Mouse (Mus musculus) embryonic facial prominence, embryonic 10.5 days (tissue): ENCODE results near the gene Tnr. TPM values are rescaled to one million over a fixed set of nuclear protein-coding genes. Genes with fewer than 3 reads are reported as not detected.

ENCODE experiments used
- DNase-seq: peaks from one replicate; pipeline ENCODE4 v3.0.0-alpha.2; 2017; ENCODE audit warnings: low spot score
- H3K27ac ChIP-seq: fragments of 300-500 bp; sonication (generic); replicated peaks from 2 replicates; pipeline ENCODE4 v1.5.1; 2016; ENCODE audit warnings: mild to moderate bottlenecking
- H3K27me3 ChIP-seq: fragments of 300-500 bp; sonication (generic); replicated peaks from 2 replicates; pipeline ENCODE4 v1.6.1; 2016; ENCODE audit warnings: low read depth, mild to moderate bottlenecking; ENCODE audit not compliant: poor library complexity, severe bottlenecking
- H3K36me3 ChIP-seq: fragments of 300-500 bp; sonication (generic); replicated peaks from 2 replicates; pipeline ENCODE4 v1.6.1; 2016; ENCODE audit warnings: mild to moderate bottlenecking, moderate library complexity
- H3K4me1 ChIP-seq: fragments of 300-500 bp; sonication (generic); 2 replicates; pipeline ENCODE4 v1.6.1; 2016
- H3K4me3 ChIP-seq: fragments of 300-500 bp; sonication (generic); 2 replicates; pipeline ENCODE4 v1.5.1; 2016; ENCODE audit warnings: mild to moderate bottlenecking, moderate library complexity
- H3K9me3 ChIP-seq: fragments of 300-500 bp; sonication (generic); 2 replicates; pipeline ENCODE4 v1.6.1; 2016; ENCODE audit warnings: mild to moderate bottlenecking
- WGBS: fragments of 180-500 bp; shearing (Covaris S2); methylation state at CpG from one replicate; pipeline ENCODE4 v1.1.7; 2016; 5-methylcytosine and 5-hydroxymethylcytosine counted together
- polyA plus RNA-seq: library from polyadenylated mRNA; unstranded; fragments of >200 nt; fragmentation: Nextera tagmentation; extraction: Ambion mirVana; gene quantifications from 2 replicates; pipeline ENCODE4 v1.2.1, GENCODE M21; 2016

Tnr gene
- polyA plus RNA-seq, result 0.19 TPM in 2 replicates

- peaks cover 10% of the 10 kb centered on the region for H3K4me1 ChIP-seq
- peak within 1 kb of the TSS; percentile 35 for H3K4me3 ChIP-seq
- peaks cover 12% of the 10 kb centered on the region for H3K27me3 ChIP-seq
- no peaks in the 10 kb centered on the region for H3K9me3 ChIP-seq
- WGBS, result 2% methylated on average over 8 of the region's 8 CpGs
- H3K36me3 ChIP-seq, result no peaks in the 10 kb centered on the region
- DNase-seq, result peak; percentile 44
- no peak within 1 kb of the TSS for H3K27ac ChIP-seq
Observed at GRCm38 (mm10) chr1:159523578-159523977, at the start of gene Tnr. Tnr (plus strand) TSS chr1:159523769.

GRCm38 (mm10) chr1:159489853-159490435 is 33.6 kb upstream of the Tnr start:
- Histone ChIP-seq H3K4me1 (no peaks in the 10 kb centered on the region), H3K27me3 (no peaks in the 10 kb centered on the region), H3K9me3 (no peaks in the 10 kb centered on the region), H3K36me3 (no peaks in the 10 kb centered on the region), H3K4me3 (no peak overlapping the region), H3K27ac (no peak overlapping the region)
- no peak for DNase-seq
- WGBS, result 81% methylated on average over 4 of the region's 4 CpGs

- no peaks in the 10 kb centered on the region for H3K27me3 ChIP-seq
- 84% methylated on average over 4 of the region's 4 CpGs for WGBS
- H3K27ac ChIP-seq, result no peak overlapping the region
- H3K4me1 ChIP-seq, result no peaks in the 10 kb centered on the region
- H3K4me3 ChIP-seq, result no peak overlapping the region
- no peaks in the 10 kb centered on the region for H3K9me3 ChIP-seq
- DNase-seq, result no peak
- no peaks in the 10 kb centered on the region for H3K36me3 ChIP-seq
Observed at GRCm38 (mm10) chr1:159492536-159492935, 31.0 kb upstream of the Tnr start.

GRCm38 (mm10) chr1:159493720-159494499 is 29.7 kb upstream of the Tnr start:
- no peaks in the 10 kb centered on the region for H3K36me3 ChIP-seq
- no peak for DNase-seq
- H3K4me1 ChIP-seq, result no peaks in the 10 kb centered on the region
- no peak overlapping the region for H3K4me3 ChIP-seq
- H3K27me3 ChIP-seq, result no peaks in the 10 kb centered on the region
- WGBS, result 80% methylated on average over 5 of the region's 5 CpGs
- no peak overlapping the region for H3K27ac ChIP-seq
- no peaks in the 10 kb centered on the region for H3K9me3 ChIP-seq

GRCm38 (mm10) chr1:159498236-159498635 is 25.3 kb upstream of the Tnr start:
- WGBS, result 90% methylated on average over 2 of the region's 2 CpGs
- Histone ChIP-seq H3K27ac (no peak overlapping the region), H3K4me3 (no peak overlapping the region), H3K4me1 (no peaks in the 10 kb centered on the region), H3K27me3 (no peaks in the 10 kb centered on the region), H3K36me3 (no peaks in the 10 kb centered on the region), H3K9me3 (no peaks in the 10 kb centered on the region)
- DNase-seq, result no peak

- no peak for DNase-seq
- no peaks in the 10 kb centered on the region for H3K9me3 ChIP-seq
Observed at GRCm38 (mm10) chr1:159499806-159500460, 23.6 kb upstream of the Tnr start.

GRCm38 (mm10) chr1:159501911-159502310 is 21.7 kb upstream of the Tnr start:
- H3K27me3 ChIP-seq, result no peaks in the 10 kb centered on the region
- no peak overlapping the region for H3K27ac ChIP-seq
- DNase-seq, result no peak
- H3K4me1 ChIP-seq, result no peaks in the 10 kb centered on the region
- H3K9me3 ChIP-seq, result no peaks in the 10 kb centered on the region
- no peaks in the 10 kb centered on the region for H3K36me3 ChIP-seq
- 88% methylated on average over 4 of the region's 4 CpGs for WGBS
- no peak overlapping the region for H3K4me3 ChIP-seq

More at GRCm38 (mm10) chr1:159499806-159500460, 23.6 kb upstream of the Tnr start:
- WGBS, result 81% methylated on average over 4 of the region's 4 CpGs
- H3K27me3 ChIP-seq, result no peaks in the 10 kb centered on the region
- no peak overlapping the region for H3K27ac ChIP-seq
- no peak overlapping the region for H3K4me3 ChIP-seq
- no peaks in the 10 kb centered on the region for H3K36me3 ChIP-seq
- H3K4me1 ChIP-seq, result no peaks in the 10 kb centered on the region

- H3K4me3 ChIP-seq, result no peak overlapping the region
- 77% methylated on average over 3 of the region's 3 CpGs for WGBS
- no peaks in the 10 kb centered on the region for H3K36me3 ChIP-seq
- H3K27ac ChIP-seq, result no peak overlapping the region
- H3K4me1 ChIP-seq, result no peaks in the 10 kb centered on the region
- no peaks in the 10 kb centered on the region for H3K9me3 ChIP-seq
- no peaks in the 10 kb centered on the region for H3K27me3 ChIP-seq
- no peak for DNase-seq
Observed at GRCm38 (mm10) chr1:159510667-159511066, 12.9 kb upstream of the Tnr start.

GRCm38 (mm10) chr1:159517647-159518046 is 5.9 kb upstream of the Tnr start:
- no peak for DNase-seq
- no peaks in the 10 kb centered on the region for H3K9me3 ChIP-seq
- WGBS, result 51% methylated on average over 4 of the region's 4 CpGs
- H3K4me3 ChIP-seq, result no peak overlapping the region
- H3K4me1 ChIP-seq, result no peaks in the 10 kb centered on the region
- H3K36me3 ChIP-seq, result no peaks in the 10 kb centered on the region
- no peaks in the 10 kb centered on the region for H3K27me3 ChIP-seq
- H3K27ac ChIP-seq, result no peak overlapping the region

- Histone ChIP-seq H3K4me3 (no peak overlapping the region), H3K4me1 (peaks cover 5% of the 10 kb centered on the region), H3K27me3 (no peaks in the 10 kb centered on the region), H3K27ac (no peak overlapping the region), H3K9me3 (no peaks in the 10 kb centered on the region), H3K36me3 (no peaks in the 10 kb centered on the region)
- DNase-seq, result no peak
- 78% methylated on average over 1 of the region's 1 CpGs for WGBS
Observed at GRCm38 (mm10) chr1:159519206-159519605, 4.4 kb upstream of the Tnr start.

GRCm38 (mm10) chr1:159523069-159523468 is 500 bp upstream of the Tnr start:
- H3K4me1 ChIP-seq, result peaks cover 10% of the 10 kb centered on the region
- H3K36me3 ChIP-seq, result no peaks in the 10 kb centered on the region
- H3K27ac ChIP-seq, result no peak overlapping the region
- peaks cover 12% of the 10 kb centered on the region for H3K27me3 ChIP-seq
- 54% methylated on average over 2 of the region's 2 CpGs for WGBS
- no peak for DNase-seq
- no peak overlapping the region for H3K4me3 ChIP-seq
- H3K9me3 ChIP-seq, result no peaks in the 10 kb centered on the region

GRCm38 (mm10) chr1:159524051-159524549 is 531 bp downstream of the Tnr start:
- H3K4me3 ChIP-seq, result peak overlapping the region; percentile 35
- no peak overlapping the region for H3K27ac ChIP-seq
- under 1% methylated on average over 18 of the region's 18 CpGs for WGBS
- H3K36me3 ChIP-seq, result no peaks in the 10 kb centered on the region
- H3K9me3 ChIP-seq, result no peaks in the 10 kb centered on the region
- peak; percentile 88 for DNase-seq
- H3K4me1 ChIP-seq, result peaks cover 10% of the 10 kb centered on the region
- peaks cover 12% of the 10 kb centered on the region for H3K27me3 ChIP-seq
